Mouse (Mus musculus) thymus, postnatal 10 days (tissue): ENCODE results near the gene Krt12.
A peak's percentile ranks its signal among the peaks of the same experiment; 100 is the strongest.

Experiments used
- DNase-seq, 2 experiments: peaks; one replicate each; pipeline ENCODE4 v3.0.0; 2021; ENCODE audit warnings: low spot score in 2 of 2

The Krt12 gene

GRCm38 (mm10) chr11:99422159-99422558 is at the start of gene Krt12:
Krt12 (minus strand) TSS chr11:99422259.
- no peak for DNase-seq

- no peak for DNase-seq
Measured at GRCm38 (mm10) chr11:99469228-99469627, 47.2 kb upstream of the Krt12 start.

GRCm38 (mm10) chr11:99468566-99468965 is 46.5 kb upstream of the Krt12 start:
- no peak for DNase-seq

- no peak for DNase-seq
Measured at GRCm38 (mm10) chr11:99466316-99466715, 44.3 kb upstream of the Krt12 start.

- peak; percentile 29 to 71 for DNase-seq
Measured at GRCm38 (mm10) chr11:99464836-99465235, 42.8 kb upstream of the Krt12 start.

GRCm38 (mm10) chr11:99463155-99463554 is 41.1 kb upstream of the Krt12 start:
- peak in 1 of 2 experiments; percentile 46 for DNase-seq

GRCm38 (mm10) chr11:99461736-99462135 is 39.7 kb upstream of the Krt12 start:
- DNase-seq: no peak

- DNase-seq: no peak
Measured at GRCm38 (mm10) chr11:99458887-99459286, 36.8 kb upstream of the Krt12 start.

GRCm38 (mm10) chr11:99454759-99455158 is 32.7 kb upstream of the Krt12 start:
- no peak for DNase-seq

- DNase-seq: no peak
Measured at GRCm38 (mm10) chr11:99454044-99454443, 32.0 kb upstream of the Krt12 start.

GRCm38 (mm10) chr11:99448769-99449168 is 26.7 kb upstream of the Krt12 start:
- no peak for DNase-seq

GRCm38 (mm10) chr11:99441220-99441619 is 19.2 kb upstream of the Krt12 start:
- no peak for DNase-seq

GRCm38 (mm10) chr11:99439465-99439864 is 17.4 kb upstream of the Krt12 start:
- DNase-seq: no peak

- DNase-seq: no peak
Measured at GRCm38 (mm10) chr11:99437972-99438371, 15.9 kb upstream of the Krt12 start, which contains the start of gene Krt20. Krt20 (minus strand) TSS chr11:99438150.

- no peak for DNase-seq
Measured at GRCm38 (mm10) chr11:99436625-99437024, 14.6 kb upstream of the Krt12 start.

- DNase-seq: no peak
Measured at GRCm38 (mm10) chr11:99430670-99431069, 8.6 kb upstream of the Krt12 start.

GRCm38 (mm10) chr11:99420586-99420985 is 1.5 kb downstream of the Krt12 start:
- no peak for DNase-seq

GRCm38 (mm10) chr11:99417819-99418218 is 4.2 kb downstream of the Krt12 start:
- no peak for DNase-seq

GRCm38 (mm10) chr11:99416902-99417301 is 5.2 kb downstream of the Krt12 start:
- no peak for DNase-seq

- DNase-seq: no peak
Measured at GRCm38 (mm10) chr11:99414463-99415147, 7.5 kb downstream of the Krt12 start.

GRCm38 (mm10) chr11:99413247-99413646 is 8.8 kb downstream of the Krt12 start:
- peak in 1 of 2 experiments; percentile 23 for DNase-seq

- no peak for DNase-seq
Measured at GRCm38 (mm10) chr11:99406186-99406585, 15.9 kb downstream of the Krt12 start.

GRCm38 (mm10) chr11:99399956-99400549 is 22.0 kb downstream of the Krt12 start:
- DNase-seq: no peak
